Mouse (Mus musculus) cerebellum, postnatal 25 days (tissue): ENCODE measurements around the gene Olfr1315-ps1.

ENCODE experiments used
- DNase-seq, 2 experiments: peaks; one replicate each; pipeline ENCODE4 v3.0.0; 2021; ENCODE audit warnings: mixed read lengths in 2 of 2

Gene Olfr1315-ps1

GRCm38 (mm10) chr2:112115340-112115739, at the start of gene Olfr1315-ps1:
TSS of gene Olfr1315-ps1 (minus strand) at chr2:112115440.
- no peak for DNase-seq

- DNase-seq: no peak
These were observed 38.7 kb upstream of the Olfr1315-ps1 start, which contains the start of gene Olfr1318 for GRCm38 (mm10) chr2:112153898-112154297. TSS of gene Olfr1318 (plus strand) at chr2:112154198.

- no peak for DNase-seq
These were observed 24.8 kb upstream of the Olfr1315-ps1 start, which contains the start of gene Olfr1317 for GRCm38 (mm10) chr2:112140029-112140428. TSS of gene Olfr1317 (plus strand) at chr2:112140329.

- no peak for DNase-seq
These were observed 19.6 kb upstream of the Olfr1315-ps1 start, which contains the start of gene Olfr1316 for GRCm38 (mm10) chr2:112134877-112135276. TSS of gene Olfr1316 (minus strand) at chr2:112134977.

- no peak for DNase-seq
These were observed 18.6 kb downstream of the Olfr1315-ps1 start, which contains the start of gene Olfr1314 for GRCm38 (mm10) chr2:112096681-112097080. TSS of gene Olfr1314 (minus strand) at chr2:112096781.

- no peak for DNase-seq
These were observed 37.5 kb downstream of the Olfr1315-ps1 start, which contains the start of gene Olfr1313 for GRCm38 (mm10) chr2:112077743-112078142. TSS of gene Olfr1313 (minus strand) at chr2:112077843.
